Mouse (Mus musculus) thymus, adult 2 months (tissue): Measurements from ENCODE around the gene Gm5662.
"Not testable (repeated sequence)": the region's sequence is repeated elsewhere in the genome, so short reads cannot be mapped to it uniquely, and the experiment has no call there.

Experiments used
- CTCF ChIP-seq: fragments of 200-500 bp; IDR thresholded peaks from 2 replicates; pipeline ENCODE4 v1.5.1; 2012; ENCODE audit warnings: mild to moderate bottlenecking, control low read depth, low read length, moderate library complexity, borderline replicate concordance; ENCODE audit not compliant: control insufficient read depth, poor library complexity, insufficient read depth; ENCODE audit errors: extremely low read depth
- POLR2A ChIP-seq: fragments of 200-500 bp; IDR thresholded peaks from 2 replicates; pipeline ENCODE4 v1.6.1; 2012; ENCODE audit warnings: mild to moderate bottlenecking, low read length, control low read depth, moderate library complexity; ENCODE audit not compliant: control insufficient read depth, poor library complexity, insufficient read depth; ENCODE audit errors: extremely low read depth

DNA sequence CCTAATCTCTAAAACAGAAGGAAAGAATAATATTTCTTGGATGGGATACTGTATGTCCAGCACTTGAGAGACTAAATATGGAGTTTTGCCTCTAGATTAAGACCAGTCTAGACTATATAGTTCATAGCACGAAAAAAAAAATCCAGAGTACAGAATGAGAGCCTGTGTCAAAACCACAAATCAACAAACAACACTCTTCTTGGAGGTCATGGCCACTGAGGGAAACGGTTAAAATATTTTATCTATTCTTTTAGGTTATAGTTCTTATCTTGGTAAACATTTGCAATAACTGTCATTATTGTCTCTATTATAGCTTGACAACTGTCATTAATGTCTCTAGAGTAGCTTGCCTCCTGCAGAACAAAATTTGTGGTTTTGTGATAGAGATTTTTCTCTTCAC is 22.9 kb upstream of the Gm5662 start:
- not testable (repeated sequence) for TF ChIP-seq CTCF, POLR2A
